Mouse (Mus musculus) central nervous system, embryonic 11.5 days (tissue): Measurements from ENCODE around the gene Chmp4b. TPM values are rescaled to one million over a fixed set of nuclear protein-coding genes. Genes with fewer than 3 reads are reported as not detected.

ENCODE experiments used
- polyA plus RNA-seq: library from polyadenylated mRNA; depleted of rRNA; stranded (reverse); fragments of >200 nt; gene quantifications from 2 replicates; pipeline ENCODE4 v1.2.3, GENCODE M21; 2012; rRNA removed

Chmp4b gene
- polyA plus RNA-seq = 172 and 326 TPM in 2 replicates

GRCm38 (mm10) chr2:154651363-154651762 lies at the start of gene Chmp4b:
TSS of gene Chmp4b (plus strand) at chr2:154651705.

DNA sequence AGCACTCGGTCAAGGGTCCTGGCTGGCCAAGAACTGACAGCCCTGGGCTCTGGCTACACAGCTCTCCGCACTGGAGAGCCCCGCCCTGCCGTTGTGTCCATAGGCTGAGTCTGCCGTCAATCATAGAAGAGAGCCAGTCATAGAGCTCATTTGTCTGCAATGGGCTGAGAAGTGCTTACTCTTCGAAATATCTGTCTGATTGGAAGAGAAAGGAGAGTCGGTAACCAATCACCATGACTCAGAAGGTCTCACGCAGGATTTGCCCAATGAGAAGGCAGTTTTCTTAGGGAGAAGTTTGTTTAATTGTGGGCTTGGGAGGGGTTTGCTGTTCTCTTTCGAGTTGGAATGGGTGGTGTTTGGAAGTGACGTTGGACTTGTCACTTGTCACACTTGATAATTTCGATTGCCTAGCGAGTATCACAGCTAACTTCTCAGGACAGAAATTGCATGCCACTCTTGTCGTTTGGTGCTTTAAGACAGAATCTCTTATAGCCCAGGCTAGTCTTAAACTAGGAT lies 47.8 kb upstream of the Chmp4b start, which contains the start of gene Pxmp4:
Gene Pxmp4, minus strand, starts transcription at position 71 of the 516 bp plus-strand sequence.

GRCm38 (mm10) chr2:154613118-154614115 lies 38.1 kb upstream of the Chmp4b start, which contains the start of the genes Zfp341 and 4930519P11Rik:
TSS of gene Zfp341 (plus strand) at chr2:154613297.
TSS of gene 4930519P11Rik (minus strand) at chr2:154613437.

Other genes with a start within 250 kb of the Chmp4b start
- gene Snta1, start 243.6 kb upstream of the Chmp4b start, polyA plus RNA-seq = 6.9 and 7.2 TPM in 2 replicates
- 37.0 and 44.4 TPM in 2 replicates for gene Cbfa2t2, start 215.2 kb upstream of the Chmp4b start, polyA plus RNA-seq
- 0.88 and 2.4 TPM in 2 replicates for gene 1700003F12Rik, start 104.6 kb upstream of the Chmp4b start, polyA plus RNA-seq
- gene Actl10, start 99.9 kb upstream of the Chmp4b start, polyA plus RNA-seq = 0.04 and 0.05 TPM in 2 replicates
- 6.5 and 8.6 TPM in 2 replicates for gene Necab3, start 92.8 kb upstream of the Chmp4b start, polyA plus RNA-seq
- 50.5 and 65.5 TPM in 2 replicates for gene E2f1, start 81.8 kb upstream of the Chmp4b start, polyA plus RNA-seq
- gene Pxmp4, start 48.0 kb upstream of the Chmp4b start, polyA plus RNA-seq = 6.1 and 11.0 TPM in 2 replicates
- 4.3 and 7.4 TPM in 2 replicates for gene Zfp341, start 38.4 kb upstream of the Chmp4b start, polyA plus RNA-seq
- 0.12 and 0.62 TPM in 2 replicates for gene 4930519P11Rik, start 38.3 kb upstream of the Chmp4b start, polyA plus RNA-seq
- gene Gm14214, start 118.3 kb downstream of the Chmp4b start, polyA plus RNA-seq = not detected in 2 replicates
- 393 and 415 TPM in 2 replicates for gene Raly, start 139.4 kb downstream of the Chmp4b start, polyA plus RNA-seq
- 4.1 and 9.6 TPM in 2 replicates for gene a, start 139.7 kb downstream of the Chmp4b start, polyA plus RNA-seq
- gene Eif2s2, start 241.2 kb downstream of the Chmp4b start, polyA plus RNA-seq = 117 and 120 TPM in 2 replicates